Mouse (Mus musculus) liver, embryonic 15.5 days (tissue): ENCODE results near the gene Retreg1. TPM values are rescaled to one million over a fixed set of nuclear protein-coding genes. Genes with fewer than 3 reads are reported as not detected.

Experiments
- ATAC-seq: fragments of 200-750 bp; cut with Nextera tagmentation; 2 replicates; pipeline ENCODE4 v1.8.0; 2017; ENCODE audit warnings: moderate number of reproducible peaks, mild to moderate bottlenecking, moderate library complexity; ENCODE audit not compliant: insufficient read depth
- H3K27ac ChIP-seq: fragments of 300-500 bp; sonication (generic); replicated peaks from 2 replicates; pipeline ENCODE4 v1.5.1; 2015; ENCODE audit warnings: mild to moderate bottlenecking, inconsistent platforms
- H3K27me3 ChIP-seq: fragments of 300-500 bp; sonication (generic); 2 replicates; pipeline ENCODE4 v1.6.1; 2015; ENCODE audit warnings: mild to moderate bottlenecking, inconsistent platforms
- H3K36me3 ChIP-seq: fragments of 300-500 bp; sonication (generic); replicated peaks from 2 replicates; pipeline ENCODE4 v1.6.1; 2015; ENCODE audit warnings: moderate library complexity, mild to moderate bottlenecking, inconsistent platforms
- H3K4me1 ChIP-seq: fragments of 300-500 bp; sonication (generic); replicated peaks from 2 replicates; pipeline ENCODE4 v1.6.1; 2015; ENCODE audit warnings: inconsistent platforms
- H3K4me2 ChIP-seq: fragments of 300-500 bp; sonication (generic); 2 replicates; pipeline ENCODE4 v1.6.1; 2015; ENCODE audit warnings: moderate library complexity, mild to moderate bottlenecking, inconsistent platforms
- H3K4me3 ChIP-seq: fragments of 300-500 bp; sonication (generic); replicated peaks from 2 replicates; pipeline ENCODE4 v1.5.1; 2015; ENCODE audit warnings: mild to moderate bottlenecking, inconsistent platforms
- H3K9ac ChIP-seq: fragments of 300-500 bp; sonication (generic); 2 replicates; pipeline ENCODE4 v1.6.1; 2015; ENCODE audit warnings: moderate library complexity, mild to moderate bottlenecking, inconsistent platforms
- H3K9me3 ChIP-seq: fragments of 300-500 bp; sonication (generic); replicated peaks from 2 replicates; pipeline ENCODE4 v1.6.1; 2016; ENCODE audit warnings: inconsistent platforms
- WGBS: fragments of 180-500 bp; shearing (Covaris S2); methylation state at CpG from one replicate; pipeline ENCODE4 v1.1.7; 2015; ENCODE audit warnings: mixed read lengths; ENCODE audit not compliant: insufficient replicate concordance; 5-methylcytosine and 5-hydroxymethylcytosine counted together
- microRNA-seq: library from miRNA; unstranded; fragments of <30 nt; microRNA quantifications from one replicate; pipeline ENCODE4, GENCODE M21; 2016
- polyA plus RNA-seq: library from polyadenylated mRNA; unstranded; fragments of >200 nt; fragmentation: Nextera tagmentation; extraction: Ambion mirVana; gene quantifications from 2 replicates; pipeline ENCODE4 v1.2.1, GENCODE M21; 2015

Gene Retreg1
- polyA plus RNA-seq, 1 experiment from 2014 or later = 4.7 TPM

- no peak overlapping the region for H3K27ac ChIP-seq
- no peaks in the 10 kb centered on the region for H3K36me3 ChIP-seq
- no peak overlapping the region for H3K9ac ChIP-seq
- WGBS = 68% methylated on average over 4 of the region's 4 CpGs
- H3K9me3 ChIP-seq = no peaks in the 10 kb centered on the region
- no peaks in the 10 kb centered on the region for H3K4me1 ChIP-seq
- H3K4me2 ChIP-seq = no peak overlapping the region
- ATAC-seq = no peak
- no peaks in the 10 kb centered on the region for H3K27me3 ChIP-seq
- no peak overlapping the region for H3K4me3 ChIP-seq
These were observed 169.9 kb downstream of the Retreg1 start for GRCm38 (mm10) chr15:26012891-26013290.

- WGBS = 31% methylated on average over 14 of the region's 14 CpGs
- no peak for ATAC-seq
- Histone ChIP-seq H3K4me1 (no peaks in the 10 kb centered on the region), H3K27ac (no peak overlapping the region), H3K4me2 (no peak overlapping the region), H3K9me3 (no peaks in the 10 kb centered on the region), H3K36me3 (no peaks in the 10 kb centered on the region), H3K4me3 (no peak overlapping the region), H3K9ac (no peak overlapping the region), H3K27me3 (no peaks in the 10 kb centered on the region)
These were observed 173.1 kb downstream of the Retreg1 start for GRCm38 (mm10) chr15:26015979-26016665.

GRCm38 (mm10) chr15:26021721-26022120 lies 178.7 kb downstream of the Retreg1 start:
- Histone ChIP-seq H3K4me1 (no peaks in the 10 kb centered on the region), H3K4me2 (no peak overlapping the region), H3K4me3 (no peak overlapping the region), H3K9ac (no peak overlapping the region), H3K36me3 (no peaks in the 10 kb centered on the region), H3K27ac (no peak overlapping the region), H3K27me3 (no peaks in the 10 kb centered on the region), H3K9me3 (no peaks in the 10 kb centered on the region)
- 75% methylated on average over 8 of the region's 8 CpGs for WGBS
- ATAC-seq = no peak

- 77% methylated on average over 5 of the region's 5 CpGs for WGBS
These were observed 179.7 kb downstream of the Retreg1 start for GRCm38 (mm10) chr15:26022636-26023035.

More at GRCm38 (mm10) chr15:26022636-26023035, 179.7 kb downstream of the Retreg1 start:
- no peaks in the 10 kb centered on the region for H3K9me3 ChIP-seq
- H3K27ac ChIP-seq = no peak overlapping the region
- H3K4me2 ChIP-seq = no peak overlapping the region
- H3K27me3 ChIP-seq = no peaks in the 10 kb centered on the region
- H3K36me3 ChIP-seq = no peaks in the 10 kb centered on the region
- no peak for ATAC-seq
- no peak overlapping the region for H3K9ac ChIP-seq
- no peaks in the 10 kb centered on the region for H3K4me1 ChIP-seq
- no peak overlapping the region for H3K4me3 ChIP-seq

Small RNA genes within 50 kb of the gene (microRNA-seq; reads per million reads assigned to microRNA genes)
- gene Mir7212 = not detected

Other genes with a start within 250 kb of the Retreg1 start
- gene Myo10, start 220.7 kb upstream of the Retreg1 start, polyA plus RNA-seq = 3.9 TPM in 2 replicates
- gene Zfp622, start 141.2 kb downstream of the Retreg1 start, polyA plus RNA-seq = 11.6 and 12.1 TPM in 2 replicates